Mouse (Mus musculus) CD4-positive, CD25-positive, alpha-beta regulatory T cell, adult 2 months (primary cell): Measurements from ENCODE around the gene Setd1a.
"Not testable (repeated sequence)": the region's sequence is repeated elsewhere in the genome, so short reads cannot be mapped to it uniquely, and the experiment has no call there.

ENCODE experiments used
- DNase-seq: peaks from one replicate; pipeline ENCODE4 v3.0.0-alpha.2; 2012; ENCODE audit warnings: low read depth, low spot score

The Setd1a gene

DNA sequence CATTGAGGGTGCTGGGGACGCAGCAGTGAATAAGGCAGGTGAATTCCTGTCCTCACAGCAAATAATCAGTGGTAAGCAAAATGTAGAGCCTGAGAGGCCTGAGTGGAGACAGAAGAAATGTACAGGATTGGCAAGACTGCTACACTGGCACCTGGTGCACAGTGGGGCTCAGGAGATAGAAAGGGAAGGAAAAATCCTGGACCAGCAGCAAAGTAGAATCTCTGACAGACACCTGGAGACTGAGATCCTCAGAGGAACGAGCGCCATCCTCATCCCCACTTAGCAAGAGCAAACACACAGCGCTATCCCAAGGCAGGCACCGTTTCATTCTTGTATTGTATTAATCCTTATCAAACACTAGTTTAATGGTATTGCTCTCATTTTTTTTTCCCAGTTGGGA lies 61.0 kb downstream of the Setd1a start:
- DNase-seq = no peak

DNA sequence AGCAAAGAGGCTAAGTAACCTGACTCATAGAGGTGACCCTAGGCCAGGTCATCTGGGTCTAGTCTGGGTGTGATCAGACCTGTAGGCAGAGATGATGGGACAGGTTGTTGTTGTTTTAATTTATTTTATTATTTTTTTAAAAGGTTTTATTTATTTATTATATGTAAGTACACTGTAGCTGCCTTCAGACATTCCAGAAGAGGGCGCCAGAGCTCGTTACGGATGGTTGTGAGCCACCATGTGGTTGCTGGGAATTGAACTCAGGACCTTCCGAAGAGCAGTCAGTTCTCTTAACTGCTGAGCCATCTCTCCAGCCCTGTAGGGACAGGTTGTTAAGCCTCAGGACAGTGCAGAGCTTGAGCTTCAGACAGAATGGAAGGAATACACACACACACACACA lies 61.4 kb downstream of the Setd1a start:
- DNase-seq = not testable (repeated sequence)

DNA sequence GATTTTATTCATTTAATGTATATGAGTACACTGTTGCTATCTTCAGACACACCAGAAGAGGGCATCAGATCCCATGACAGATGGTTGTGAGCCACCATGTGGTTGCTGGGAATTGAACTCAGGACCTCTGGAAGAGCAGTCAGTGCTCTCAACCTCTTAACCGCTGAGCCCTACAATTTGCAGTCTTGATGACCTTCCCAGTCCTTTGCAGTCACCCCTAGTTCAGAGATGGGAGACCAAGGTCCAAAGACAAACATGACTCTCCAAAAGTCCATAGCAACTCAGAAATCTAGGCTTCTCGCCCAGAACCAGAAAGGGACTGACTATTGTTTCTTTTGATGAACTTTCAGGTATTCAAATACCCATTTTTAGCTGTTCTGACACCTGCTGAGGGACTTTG lies 63.6 kb downstream of the Setd1a start:
- not testable (repeated sequence) for DNase-seq

DNA sequence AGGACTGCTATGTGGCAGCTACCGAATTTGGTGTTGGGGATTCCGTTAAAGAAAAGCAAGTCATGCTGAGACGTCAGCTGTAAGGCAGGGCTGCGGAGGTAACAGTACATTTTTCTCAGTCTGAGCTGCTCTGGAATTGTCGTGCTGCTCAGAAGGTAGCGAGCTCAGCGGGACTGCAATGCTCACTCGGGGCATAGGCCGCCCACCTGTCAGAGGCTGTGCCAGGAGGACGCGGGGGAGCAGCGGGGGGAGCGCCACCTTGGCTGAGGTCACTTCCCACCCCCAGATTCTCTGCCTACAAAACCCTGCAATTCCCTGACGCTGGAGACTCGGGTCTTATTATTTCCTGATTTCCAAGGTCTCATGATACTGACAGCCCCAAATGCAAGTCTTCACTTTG lies 64.4 kb downstream of the Setd1a start:
- DNase-seq = peak; percentile 69

DNA sequence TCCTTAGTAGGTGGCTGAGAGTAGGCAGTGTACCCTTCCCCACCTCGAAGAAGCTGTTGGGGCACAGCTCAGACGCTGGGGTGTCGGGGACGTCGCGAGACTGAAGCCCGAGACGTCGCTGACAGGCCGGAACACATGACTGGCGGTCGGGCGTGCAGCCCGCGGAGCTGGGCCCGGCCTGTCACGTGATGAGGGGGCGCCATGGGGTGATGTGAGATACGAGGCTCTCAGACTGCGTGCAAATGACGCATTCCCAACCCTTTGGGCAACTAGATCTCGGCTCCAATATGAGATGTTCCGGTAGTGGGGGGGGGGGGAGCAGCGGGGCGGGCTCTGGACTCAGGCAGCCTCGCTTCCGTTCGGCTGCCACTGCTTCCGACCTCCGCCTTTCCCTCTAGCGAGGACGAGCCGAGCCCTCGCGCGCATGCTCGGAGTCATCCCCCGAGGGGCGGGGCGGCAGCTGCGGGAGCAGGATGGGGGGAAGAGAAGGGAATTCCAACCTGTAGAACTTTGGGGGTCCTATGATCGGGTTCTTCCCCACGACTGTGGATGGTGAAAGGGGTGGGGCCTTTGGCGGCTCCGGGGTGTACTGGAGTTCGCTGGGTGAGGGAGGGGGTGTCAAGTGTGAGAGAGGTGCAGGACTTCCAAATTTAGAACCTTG lies 65.0 kb downstream of the Setd1a start:
- peak; percentile 94 for DNase-seq

DNA sequence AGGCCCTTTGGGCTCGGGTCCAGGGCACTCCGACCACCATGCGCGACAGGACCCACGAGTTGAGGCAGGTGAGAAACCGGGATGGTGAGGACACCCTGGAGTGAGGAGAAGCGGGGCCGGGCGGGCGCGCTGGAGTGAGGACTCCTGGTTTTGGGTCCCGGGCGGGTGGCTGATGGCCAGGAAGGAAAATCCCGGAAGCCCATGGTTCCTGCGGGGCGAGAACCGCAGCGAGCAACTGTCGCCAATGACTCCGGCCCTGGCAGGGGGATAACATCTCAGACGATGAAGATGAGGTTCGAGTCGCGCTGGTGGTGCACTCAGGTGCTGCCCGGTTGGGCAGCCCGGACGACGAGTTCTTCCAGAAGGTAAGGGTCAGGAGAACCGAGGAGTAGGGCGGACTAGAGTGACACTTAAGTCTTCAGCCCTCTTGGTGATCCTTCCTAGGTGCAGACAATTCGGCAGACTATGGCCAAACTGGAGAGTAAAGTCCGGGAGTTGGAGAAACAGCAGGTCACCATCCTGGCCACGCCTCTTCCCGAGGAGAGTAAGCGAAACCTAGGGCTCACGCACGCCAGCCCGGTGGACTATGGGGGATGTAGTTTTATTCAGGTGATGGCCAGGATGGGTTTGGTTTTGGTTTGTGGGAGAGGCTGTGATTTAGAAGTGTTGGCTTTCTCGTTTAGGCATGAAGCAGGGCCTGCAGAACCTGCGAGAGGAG lies 65.7 kb downstream of the Setd1a start:
- DNase-seq = peak; percentile 89
